Mouse (Mus musculus): ENCODE data around the gene Adprhl1. TPM values are rescaled to one million over a fixed set of nuclear protein-coding genes. Genes with fewer than 3 reads are reported as not detected.

Adprhl1 gene
- polyA plus RNA-seq, 2 experiments, result 4.1 to 5.0 TPM

DNA sequence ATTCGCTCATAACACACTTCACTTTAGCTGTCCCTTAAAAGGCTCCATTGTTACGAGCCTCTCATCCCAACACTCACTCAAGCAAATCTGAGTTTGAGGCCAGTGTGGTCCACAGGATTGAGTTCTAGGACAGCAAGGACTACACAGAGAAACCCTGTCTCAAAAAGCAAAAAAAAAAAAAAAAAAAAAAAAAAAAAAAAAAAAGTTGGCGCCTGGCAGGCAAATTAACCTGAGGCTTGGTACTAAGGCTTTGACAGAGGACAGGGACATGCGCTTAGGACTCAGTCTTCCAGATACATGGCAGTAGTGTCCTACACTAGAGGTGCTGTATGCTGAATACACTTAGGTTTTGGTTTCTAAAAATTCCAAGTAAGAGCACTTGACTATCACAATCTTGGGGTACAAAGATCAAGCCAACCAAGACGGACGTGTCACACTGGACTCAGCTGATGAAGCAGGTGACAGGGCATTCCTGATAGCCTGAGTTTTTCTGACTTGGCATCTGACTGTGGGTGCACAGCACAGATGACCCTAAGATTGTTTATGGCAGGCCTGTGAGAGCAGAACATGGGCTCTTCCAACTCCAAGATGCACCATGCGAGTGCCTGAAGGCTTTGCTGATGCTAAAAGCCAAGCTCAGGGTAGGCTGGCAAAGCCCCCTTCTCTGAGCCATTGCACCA lies 76.6 kb downstream of the Adprhl1 start:
- no peaks in the 10 kb centered on the region for H3K4me1 ChIP-seq (ENCODE audit: control insufficient read depth, insufficient read depth, low read length)
- no peak for TF ChIP-seq POLR2A (IDR thresholded peaks at IDR 0.05; ENCODE audit: borderline replicate concordance, extremely low read depth, insufficient read depth, insufficient read length)
- no peak overlapping the region for H3K4me2 ChIP-seq (replicated peaks; ENCODE audit: low read depth, low read length, severe bottlenecking)
- H3K9ac ChIP-seq (ENCODE audit: low read depth, low read length, severe bottlenecking), result no peak overlapping the region
- ATAC-seq (ENCODE audit: low FRiP score, low read depth) (no peak), DNase-seq (ENCODE audit: low spot score) (no peak)
- peaks cover 62% of the 10 kb centered on the region for H3K36me3 ChIP-seq (ENCODE audit: control insufficient read depth, insufficient read depth, low read length)
- no peak overlapping the region for H3K4me3 ChIP-seq (replicated peaks; ENCODE audit: low read length)
- WGBS, result 92% methylated on average over 7 of the region's 7 CpGs
- H3K27me3 ChIP-seq (ENCODE audit: control insufficient read depth, insufficient read depth, low read length), result no peaks in the 10 kb centered on the region
- no peak overlapping the region for H3K27ac ChIP-seq (replicated peaks; ENCODE audit: low read depth, low read length)
- no peaks in the 10 kb centered on the region for H3K9me3 ChIP-seq (ENCODE audit: control insufficient read depth, low read length)

DNA sequence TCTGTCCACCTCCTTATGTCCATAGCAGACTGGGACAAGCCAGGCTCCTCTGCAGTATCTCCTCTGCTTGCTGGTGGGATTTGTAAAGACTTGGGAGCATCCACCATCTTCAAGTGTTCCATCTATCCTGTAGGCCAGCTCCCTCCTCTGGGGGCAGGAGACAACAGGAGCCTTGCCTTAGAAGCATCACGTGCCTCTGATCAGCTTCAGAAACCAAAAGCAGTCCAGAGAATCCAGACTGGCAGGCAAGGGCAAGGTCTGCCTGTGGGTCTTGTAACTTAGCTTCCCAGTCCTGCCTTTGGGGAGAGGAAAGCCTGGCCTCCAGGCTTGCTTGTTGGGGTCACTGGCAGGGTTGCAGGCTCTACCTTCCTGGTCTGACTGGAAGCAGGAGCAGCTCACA lies 78.3 kb downstream of the Adprhl1 start:
- H3K4me1 ChIP-seq (ENCODE audit: control insufficient read depth, insufficient read depth, low read length), result no peaks in the 10 kb centered on the region
- H3K27ac ChIP-seq (replicated peaks; ENCODE audit: low read depth, low read length), result no peak overlapping the region
- TF ChIP-seq POLR2A (IDR thresholded peaks at IDR 0.05; ENCODE audit: borderline replicate concordance, extremely low read depth, insufficient read depth, insufficient read length), result no peak
- H3K4me2 ChIP-seq (replicated peaks; ENCODE audit: low read depth, low read length, severe bottlenecking), result no peak overlapping the region
- peaks cover 75% of the 10 kb centered on the region for H3K36me3 ChIP-seq (ENCODE audit: control insufficient read depth, insufficient read depth, low read length)
- ATAC-seq (ENCODE audit: low FRiP score, low read depth) (no peak), DNase-seq (ENCODE audit: low spot score) (no peak)
- no peaks in the 10 kb centered on the region for H3K9me3 ChIP-seq (ENCODE audit: control insufficient read depth, low read length)
- H3K4me3 ChIP-seq (replicated peaks; ENCODE audit: low read length), result no peak overlapping the region
- no peak overlapping the region for H3K9ac ChIP-seq (ENCODE audit: low read depth, low read length, severe bottlenecking)
- 94% methylated on average over 1 of the region's 1 CpGs for WGBS
- H3K27me3 ChIP-seq (ENCODE audit: control insufficient read depth, insufficient read depth, low read length), result no peaks in the 10 kb centered on the region

DNA sequence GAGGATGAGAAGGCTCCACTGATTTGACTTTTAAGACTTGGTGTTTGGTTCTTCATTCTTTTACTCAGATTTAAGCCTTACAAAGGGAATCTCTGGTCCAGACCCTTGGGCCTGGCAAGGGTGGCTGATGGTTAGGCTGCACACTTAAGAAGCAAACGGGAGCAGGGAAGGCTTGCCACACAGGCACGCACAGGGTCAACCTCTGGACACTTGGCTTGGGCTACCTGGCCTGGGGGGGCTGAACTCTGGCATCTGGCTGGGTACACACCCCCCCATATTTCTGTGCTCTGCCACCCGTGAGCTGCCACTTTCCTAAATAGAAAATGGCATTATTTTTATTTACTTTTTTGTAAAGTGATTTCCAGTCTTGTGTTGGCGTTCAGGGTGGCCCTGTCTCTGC lies 79.2 kb downstream of the Adprhl1 start:
- Histone ChIP-seq H3K9me3 (ENCODE audit: control insufficient read depth, low read length) (no peaks in the 10 kb centered on the region), H3K27me3 (ENCODE audit: control insufficient read depth, insufficient read depth, low read length) (no peaks in the 10 kb centered on the region), H3K4me1 (ENCODE audit: control insufficient read depth, insufficient read depth, low read length) (no peaks in the 10 kb centered on the region), H3K27ac (replicated peaks; ENCODE audit: low read depth, low read length) (no peak overlapping the region), H3K36me3 (ENCODE audit: control insufficient read depth, insufficient read depth, low read length) (peaks cover 82% of the 10 kb centered on the region), H3K9ac (ENCODE audit: low read depth, low read length, severe bottlenecking) (no peak overlapping the region), H3K4me2 (replicated peaks; ENCODE audit: low read depth, low read length, severe bottlenecking) (no peak overlapping the region), H3K4me3 (replicated peaks; ENCODE audit: low read length) (no peak overlapping the region)
- TF ChIP-seq POLR2A (IDR thresholded peaks at IDR 0.05; ENCODE audit: borderline replicate concordance, extremely low read depth, insufficient read depth, insufficient read length), result no peak
- ATAC-seq (ENCODE audit: low FRiP score, low read depth) (no peak), DNase-seq (ENCODE audit: low spot score) (no peak)
- 85% methylated on average over 4 of the region's 4 CpGs for WGBS

DNA sequence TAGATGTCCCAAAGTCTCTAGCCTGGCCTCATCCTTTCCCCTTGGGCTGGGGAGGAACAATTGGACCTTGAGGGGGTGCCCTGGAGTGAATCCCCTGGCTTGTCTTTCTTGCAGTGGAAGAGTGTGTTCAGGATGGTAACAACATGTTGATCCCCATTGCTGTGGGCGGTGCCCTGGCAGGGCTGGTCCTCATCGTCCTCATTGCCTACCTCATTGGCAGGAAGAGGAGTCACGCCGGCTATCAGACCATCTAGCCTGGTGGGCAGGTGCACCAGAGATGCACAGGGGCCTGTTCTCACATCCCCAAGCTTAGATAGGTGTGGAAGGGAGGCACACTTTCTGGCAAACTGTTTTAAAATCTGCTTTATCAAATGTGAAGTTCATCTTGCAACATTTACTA lies 79.7 kb downstream of the Adprhl1 start:
- no peak for ATAC-seq (ENCODE audit: low FRiP score, low read depth)
- Histone ChIP-seq H3K9me3 (ENCODE audit: control insufficient read depth, low read length) (no peaks in the 10 kb centered on the region), H3K27ac (replicated peaks; ENCODE audit: low read depth, low read length) (no peak overlapping the region), H3K4me2 (replicated peaks; ENCODE audit: low read depth, low read length, severe bottlenecking) (no peak overlapping the region), H3K4me3 (replicated peaks; ENCODE audit: low read length) (no peak overlapping the region), H3K36me3 (ENCODE audit: control insufficient read depth, insufficient read depth, low read length) (peaks cover 86% of the 10 kb centered on the region), H3K27me3 (ENCODE audit: control insufficient read depth, insufficient read depth, low read length) (no peaks in the 10 kb centered on the region), H3K4me1 (ENCODE audit: control insufficient read depth, insufficient read depth, low read length) (no peaks in the 10 kb centered on the region), H3K9ac (ENCODE audit: low read depth, low read length, severe bottlenecking) (no peak overlapping the region)
- no peak for DNase-seq (ENCODE audit: low spot score)
- WGBS, result 94% methylated on average over 4 of the region's 4 CpGs
- no peak for TF ChIP-seq POLR2A (IDR thresholded peaks at IDR 0.05; ENCODE audit: borderline replicate concordance, extremely low read depth, insufficient read depth, insufficient read length)

MicroRNA genes within 50 kb of the gene (microRNA counts, 519-probe panel; counts per million panel counts)
- microRNA mmu-miR-1968, result 2,217 counts per million, percentile 36 among the panel's probes with 10 or more counts

Small RNA genes within 50 kb of the gene (microRNA-seq; reads per million reads assigned to microRNA genes)
- gene Mir1968, result 3.9 reads per million, percentile 10 among the genes with 10 or more reads in this experiment

Other genes starting within 250 kb of the Adprhl1 start
- gene F7, start 228.1 kb downstream of the Adprhl1 start, polyA plus RNA-seq (2012; rRNA removed), result 0.08 and 0.10 TPM in 2 replicates
- gene F7, start 228.1 kb downstream of the Adprhl1 start, polyA plus RNA-seq (2014; fragmentation: Nextera tagmentation; extraction: Ambion mirVana), result not detected in 2 replicates
- 0.19 and 0.28 TPM in 2 replicates for gene F10, start 216.9 kb downstream of the Adprhl1 start, polyA plus RNA-seq (2012; rRNA removed)
- 0.22 and 0.26 TPM in 2 replicates for gene F10, start 216.9 kb downstream of the Adprhl1 start, polyA plus RNA-seq (2014; fragmentation: Nextera tagmentation; extraction: Ambion mirVana)
- 0.04 and 0.06 TPM in 2 replicates for gene Proz, start 193.2 kb downstream of the Adprhl1 start, polyA plus RNA-seq (2012; rRNA removed)
- 0.18 and 0.39 TPM in 2 replicates for gene Proz, start 193.2 kb downstream of the Adprhl1 start, polyA plus RNA-seq (2014; fragmentation: Nextera tagmentation; extraction: Ambion mirVana)
- 35.9 and 40.7 TPM in 2 replicates for gene Pcid2, start 148.7 kb downstream of the Adprhl1 start, polyA plus RNA-seq (2012; rRNA removed)
- gene Pcid2, start 148.7 kb downstream of the Adprhl1 start, polyA plus RNA-seq (2014; fragmentation: Nextera tagmentation; extraction: Ambion mirVana), result 34.8 and 39.2 TPM in 2 replicates
- gene Cul4a, start 148.5 kb downstream of the Adprhl1 start, polyA plus RNA-seq (2012; rRNA removed), result 81.6 and 83.7 TPM in 2 replicates
- 110 and 115 TPM in 2 replicates for gene Cul4a, start 148.5 kb downstream of the Adprhl1 start, polyA plus RNA-seq (2014; fragmentation: Nextera tagmentation; extraction: Ambion mirVana)
- gene Lamp1, start 95.0 kb downstream of the Adprhl1 start, polyA plus RNA-seq (2012; rRNA removed), result 300 and 327 TPM in 2 replicates
- 335 and 337 TPM in 2 replicates for gene Lamp1, start 95.0 kb downstream of the Adprhl1 start, polyA plus RNA-seq (2014; fragmentation: Nextera tagmentation; extraction: Ambion mirVana)
- 9.5 and 11.3 TPM in 2 replicates for gene Grtp1, start 53.5 kb downstream of the Adprhl1 start, polyA plus RNA-seq (2012; rRNA removed)
- 15.7 and 16.0 TPM in 2 replicates for gene Grtp1, start 53.5 kb downstream of the Adprhl1 start, polyA plus RNA-seq (2014; fragmentation: Nextera tagmentation; extraction: Ambion mirVana)
- 32.5 and 35.6 TPM in 2 replicates for gene Dcun1d2, start 34.0 kb upstream of the Adprhl1 start, polyA plus RNA-seq (2012; rRNA removed)
- gene Dcun1d2, start 34.0 kb upstream of the Adprhl1 start, polyA plus RNA-seq (2014; fragmentation: Nextera tagmentation; extraction: Ambion mirVana), result 30.5 and 32.6 TPM in 2 replicates
- gene Tmco3, start 34.0 kb upstream of the Adprhl1 start, polyA plus RNA-seq (2012; rRNA removed), result 39.4 and 43.6 TPM in 2 replicates
- 47.0 and 50.6 TPM in 2 replicates for gene Tmco3, start 34.0 kb upstream of the Adprhl1 start, polyA plus RNA-seq (2014; fragmentation: Nextera tagmentation; extraction: Ambion mirVana)
- gene Tfdp1, start 84.6 kb upstream of the Adprhl1 start, polyA plus RNA-seq (2012; rRNA removed), result 225 and 230 TPM in 2 replicates
- gene Tfdp1, start 84.6 kb upstream of the Adprhl1 start, polyA plus RNA-seq (2014; fragmentation: Nextera tagmentation; extraction: Ambion mirVana), result 162 TPM in 2 replicates
- gene Atp4b, start 142.7 kb upstream of the Adprhl1 start, polyA plus RNA-seq (2012; rRNA removed), result not detected in 2 replicates
- not detected in 2 replicates for gene Atp4b, start 142.7 kb upstream of the Adprhl1 start, polyA plus RNA-seq (2014; fragmentation: Nextera tagmentation; extraction: Ambion mirVana)
- 0.06 TPM in 2 replicates for gene Grk1, start 150.9 kb upstream of the Adprhl1 start, polyA plus RNA-seq (2012; rRNA removed)
- 0.03 TPM in 1 of 2 replicates, not detected in the other for gene Grk1, start 150.9 kb upstream of the Adprhl1 start, polyA plus RNA-seq (2014; fragmentation: Nextera tagmentation; extraction: Ambion mirVana)
- 0.31 and 0.74 TPM in 2 replicates for gene Tmem255b, start 181.0 kb upstream of the Adprhl1 start, polyA plus RNA-seq (2012; rRNA removed)
- gene Tmem255b, start 181.0 kb upstream of the Adprhl1 start, polyA plus RNA-seq (2014; fragmentation: Nextera tagmentation; extraction: Ambion mirVana), result 0.70 and 0.86 TPM in 2 replicates
- 44.7 and 48.6 TPM in 2 replicates for gene Gas6, start 240.3 kb upstream of the Adprhl1 start, polyA plus RNA-seq (2012; rRNA removed)
- gene Gas6, start 240.3 kb upstream of the Adprhl1 start, polyA plus RNA-seq (2014; fragmentation: Nextera tagmentation; extraction: Ambion mirVana), result 31.1 and 32.7 TPM in 2 replicates